Mouse (Mus musculus): ENCODE data around the gene Fbxo10. TPM values are rescaled to one million over a fixed set of nuclear protein-coding genes. Genes with fewer than 3 reads are reported as not detected.
"Not testable (repeated sequence)": the region's sequence is repeated elsewhere in the genome, so short reads cannot be mapped to it uniquely, and the experiment has no call there.

Fbxo10 gene
- polyA plus RNA-seq, 1 experiment from 2014 or later: 13.8 TPM

DNA sequence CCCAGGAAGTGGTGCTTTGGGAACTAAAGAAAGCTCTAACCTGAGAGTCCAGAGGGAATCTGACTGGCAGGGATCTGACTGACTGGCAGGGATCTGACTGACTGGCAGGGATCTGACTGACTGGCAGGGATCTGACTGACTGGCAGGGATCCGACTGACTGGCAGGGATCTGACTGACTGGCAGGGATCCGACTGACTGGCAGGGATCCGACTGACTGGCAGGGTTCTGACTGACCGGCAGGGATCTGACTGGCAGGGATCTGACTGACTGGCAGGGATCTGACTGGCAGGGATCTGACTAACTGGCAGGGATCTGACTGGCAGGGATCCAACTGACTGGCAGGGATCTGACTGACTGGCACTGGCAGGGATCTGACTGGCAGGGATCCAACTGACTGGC is 3.4 kb downstream of the Fbxo10 start:
- not testable (repeated sequence) for ATAC-seq (ENCODE audit: low FRiP score, low read depth); H3K9me3 ChIP-seq; H3K9ac ChIP-seq (replicated peaks); H3K27me3 ChIP-seq; H3K4me2 ChIP-seq (replicated peaks); H3K4me3 ChIP-seq; H3K36me3 ChIP-seq; H3K27ac ChIP-seq (replicated peaks)
- 87% methylated on average over 4 of the region's 4 CpGs for WGBS
- H3K4me1 ChIP-seq: peaks cover 11% of the 10 kb centered on the region

DNA sequence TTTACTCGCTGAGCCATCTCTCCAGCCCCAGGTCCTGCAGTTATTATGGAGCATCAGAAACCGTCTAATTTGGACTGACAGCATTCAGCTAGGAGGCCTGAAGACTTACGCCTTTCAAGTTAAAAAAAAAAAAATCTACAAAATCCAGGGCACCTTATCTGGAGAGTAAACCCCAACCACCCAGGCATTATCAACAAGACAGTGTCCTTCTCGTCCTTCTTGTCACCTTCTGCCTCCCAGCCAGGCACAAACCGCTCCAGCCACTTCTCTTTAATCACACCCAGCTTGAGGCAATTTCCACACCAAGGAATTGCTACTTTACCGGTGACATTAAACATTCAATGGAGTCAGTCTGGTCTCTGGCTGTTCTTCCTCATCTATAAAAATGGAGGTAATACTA is 10.9 kb downstream of the Fbxo10 start:
- H3K27me3 ChIP-seq: no peaks in the 10 kb centered on the region
- H3K4me1 ChIP-seq: 0 out of 2 replicates have a peak, but pooled peaks cover 10% of the 10 kb centered on the region
- H3K9ac ChIP-seq (replicated peaks): no peak overlapping the region
- 84% methylated on average over 6 of the region's 6 CpGs for WGBS
- H3K9me3 ChIP-seq: no peaks in the 10 kb centered on the region
- no peak for ATAC-seq (ENCODE audit: low FRiP score, low read depth)
- no peak overlapping the region for H3K27ac ChIP-seq (replicated peaks)
- H3K4me3 ChIP-seq: no peak overlapping the region
- no peaks in the 10 kb centered on the region for H3K36me3 ChIP-seq
- H3K4me2 ChIP-seq (replicated peaks): no peak overlapping the region

DNA sequence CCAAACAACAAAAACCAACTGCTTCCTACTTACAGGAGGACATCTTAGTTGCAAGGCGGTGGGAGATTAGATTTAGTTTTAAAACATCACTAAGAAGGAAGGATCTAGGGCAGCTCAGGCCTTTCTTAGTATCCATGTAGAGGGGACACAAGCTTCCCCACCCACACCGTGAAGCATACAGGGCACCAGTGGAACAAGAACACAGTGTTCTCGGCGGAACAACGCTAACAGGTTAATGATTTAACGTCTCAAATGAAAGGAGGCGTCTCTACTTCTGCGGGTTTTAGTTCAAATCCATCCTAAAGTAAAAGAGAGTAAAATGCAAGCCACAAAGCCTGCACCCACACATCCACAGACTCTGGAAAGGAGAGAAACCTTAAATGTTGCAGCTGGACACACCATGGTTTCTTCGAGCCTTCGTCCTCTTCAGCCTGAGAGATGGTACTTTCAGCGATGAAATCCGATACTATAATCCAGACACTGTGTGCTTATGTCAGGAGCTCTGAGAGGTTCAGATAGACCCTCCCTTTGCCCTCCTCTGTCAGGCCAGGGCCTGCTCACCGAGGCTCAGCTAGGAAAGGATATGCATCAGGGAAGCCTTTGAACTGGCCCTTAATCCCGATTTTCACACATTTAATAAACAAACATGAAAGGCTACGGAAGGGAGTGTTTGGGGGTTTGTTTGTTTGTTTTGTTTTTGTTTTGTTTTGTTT is 12.0 kb downstream of the Fbxo10 start:
- Histone ChIP-seq H3K4me2 (replicated peaks) (no peak overlapping the region), H3K9me3 (no peaks in the 10 kb centered on the region), H3K4me3 (no peak overlapping the region), H3K4me1 (0 out of 2 replicates have a peak, but pooled peaks cover 10% of the 10 kb centered on the region), H3K36me3 (no peaks in the 10 kb centered on the region), H3K27me3 (no peaks in the 10 kb centered on the region), H3K27ac (replicated peaks) (no peak overlapping the region), H3K9ac (replicated peaks) (no peak overlapping the region)
- WGBS: 74% methylated on average over 15 of the region's 15 CpGs
- ATAC-seq (ENCODE audit: low FRiP score, low read depth): no peak

DNA sequence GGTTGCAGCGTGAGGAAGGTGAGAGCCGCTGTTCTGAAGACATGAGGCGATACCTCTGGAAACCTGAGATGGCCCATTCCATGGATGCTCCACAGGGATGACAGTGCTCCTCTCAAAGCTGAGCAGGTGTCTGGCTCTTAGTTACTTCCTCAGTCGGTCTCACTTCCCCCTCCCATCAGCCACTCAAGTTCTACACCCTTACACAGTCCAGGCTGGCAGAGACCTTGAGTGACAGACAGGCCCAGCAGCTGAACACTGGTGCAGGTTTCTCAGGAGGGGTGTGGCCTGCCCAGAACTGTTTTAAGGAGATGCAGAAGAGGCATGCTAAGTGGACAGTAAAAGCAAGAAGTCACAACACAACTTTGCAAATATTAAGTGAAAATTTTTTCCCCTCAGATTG is 16.7 kb downstream of the Fbxo10 start:
- Histone ChIP-seq H3K9me3 (no peaks in the 10 kb centered on the region), H3K27ac (replicated peaks) (no peak overlapping the region), H3K4me2 (replicated peaks) (no peak overlapping the region), H3K27me3 (no peaks in the 10 kb centered on the region), H3K9ac (replicated peaks) (no peak overlapping the region), H3K4me1 (0 out of 2 replicates have a peak, but pooled peaks cover 10% of the 10 kb centered on the region), H3K4me3 (no peak overlapping the region), H3K36me3 (no peaks in the 10 kb centered on the region)
- ATAC-seq (ENCODE audit: low FRiP score, low read depth): no peak
- WGBS: 83% methylated on average over 4 of the region's 4 CpGs

DNA sequence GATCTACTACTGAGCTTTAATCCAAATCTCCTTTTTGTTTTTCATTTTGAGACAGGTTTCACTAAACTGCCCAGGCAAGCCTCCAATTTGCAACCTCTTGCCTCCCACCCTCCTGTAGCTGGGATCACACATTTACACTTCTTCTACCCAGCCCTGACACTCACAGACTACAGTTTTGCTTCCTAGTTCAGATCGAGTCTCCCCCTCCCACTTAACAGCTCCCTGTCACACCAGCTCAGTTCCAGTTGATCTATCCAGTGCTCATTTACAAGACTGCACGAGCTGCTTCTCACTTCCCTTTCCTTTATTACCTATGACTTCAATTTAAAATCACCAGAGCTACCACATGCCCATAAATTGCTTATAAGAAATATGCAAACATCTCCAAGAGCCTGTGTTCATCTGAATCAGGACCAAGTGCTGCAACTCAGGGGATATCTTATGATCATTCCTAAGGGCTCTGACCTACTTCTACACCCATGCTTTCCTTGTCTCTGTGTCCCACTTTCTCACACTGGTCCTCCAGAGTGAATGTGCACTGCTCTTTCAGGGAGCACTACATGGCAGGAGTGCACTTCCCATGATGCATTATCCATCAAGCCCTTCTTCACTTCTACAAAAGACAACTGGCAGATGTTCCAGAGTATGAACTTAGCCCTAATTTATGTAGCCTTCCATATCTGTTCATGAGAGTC is 18.2 kb downstream of the Fbxo10 start:
- H3K9me3 ChIP-seq: no peaks in the 10 kb centered on the region
- H3K9ac ChIP-seq (replicated peaks): no peak overlapping the region
- H3K4me3 ChIP-seq: no peak overlapping the region
- H3K36me3 ChIP-seq: peaks cover 9% of the 10 kb centered on the region
- 40% methylated on average over 2 of the region's 2 CpGs for WGBS
- peaks cover 5% of the 10 kb centered on the region; the same call in 1 of the 2 replicates for H3K27me3 ChIP-seq
- ATAC-seq (ENCODE audit: low FRiP score, low read depth): no peak
- H3K27ac ChIP-seq (replicated peaks): no peak overlapping the region
- H3K4me2 ChIP-seq (replicated peaks): no peak overlapping the region
- 0 out of 2 replicates have a peak, but pooled peaks cover 7% of the 10 kb centered on the region for H3K4me1 ChIP-seq

DNA sequence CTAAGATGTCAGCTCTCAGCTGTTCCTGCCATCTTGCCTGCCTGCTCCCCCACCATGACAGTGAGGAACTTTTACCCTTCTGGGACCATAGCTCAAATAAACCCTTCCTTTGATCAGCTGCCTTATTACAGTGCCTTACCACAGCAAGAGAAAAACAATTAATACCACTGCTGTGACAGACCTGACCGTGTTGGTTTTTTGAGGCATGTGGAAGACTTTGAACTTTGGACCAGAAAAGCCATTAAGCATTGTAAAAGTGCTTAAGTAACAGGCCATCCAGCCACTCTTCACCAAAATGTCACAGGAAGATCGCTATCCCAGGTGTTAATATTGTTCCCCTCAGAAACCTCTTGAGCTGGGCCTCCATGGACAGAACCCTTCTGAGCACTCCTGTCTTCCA is 19.8 kb downstream of the Fbxo10 start:
- WGBS: 86% methylated on average over 2 of the region's 2 CpGs
- ATAC-seq (ENCODE audit: low FRiP score, low read depth): no peak
- no peak overlapping the region for H3K9ac ChIP-seq (replicated peaks)
- no peak overlapping the region for H3K4me3 ChIP-seq
- H3K9me3 ChIP-seq: no peaks in the 10 kb centered on the region
- H3K27me3 ChIP-seq: peaks cover 8% of the 10 kb centered on the region; the same call in 1 of the 2 replicates
- H3K36me3 ChIP-seq: peaks cover 13% of the 10 kb centered on the region
- 0 out of 2 replicates have a peak, but pooled peaks cover 4% of the 10 kb centered on the region for H3K4me1 ChIP-seq
- no peak overlapping the region for H3K27ac ChIP-seq (replicated peaks)
- H3K4me2 ChIP-seq (replicated peaks): no peak overlapping the region

DNA sequence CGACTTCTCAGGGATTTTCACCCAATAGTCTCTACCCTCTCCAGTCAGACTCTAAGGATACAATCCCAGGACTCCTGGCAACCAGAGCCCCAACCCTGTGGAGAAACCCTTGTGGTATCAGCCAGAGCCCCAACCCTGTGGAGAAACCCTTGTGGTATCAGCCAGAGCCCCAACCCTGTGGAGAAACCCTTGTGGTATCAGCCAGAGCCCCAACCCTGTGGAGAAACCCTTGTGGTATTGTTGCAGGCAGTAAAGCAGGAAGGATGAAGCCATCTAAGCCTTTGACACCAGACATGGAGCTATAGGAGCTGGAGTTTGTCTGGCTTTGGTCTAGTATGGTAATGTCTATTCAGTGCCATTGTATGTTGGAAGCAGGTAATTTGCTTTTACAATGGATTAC is 20.6 kb downstream of the Fbxo10 start:
- not testable (repeated sequence) for H3K4me3 ChIP-seq; H3K27me3 ChIP-seq; ATAC-seq (ENCODE audit: low FRiP score, low read depth); H3K9me3 ChIP-seq; H3K27ac ChIP-seq (replicated peaks); H3K4me2 ChIP-seq (replicated peaks); H3K9ac ChIP-seq (replicated peaks); H3K4me1 ChIP-seq
- WGBS: 80% methylated on average over 1 of the region's 1 CpGs
- H3K36me3 ChIP-seq: peaks cover 15% of the 10 kb centered on the region

DNA sequence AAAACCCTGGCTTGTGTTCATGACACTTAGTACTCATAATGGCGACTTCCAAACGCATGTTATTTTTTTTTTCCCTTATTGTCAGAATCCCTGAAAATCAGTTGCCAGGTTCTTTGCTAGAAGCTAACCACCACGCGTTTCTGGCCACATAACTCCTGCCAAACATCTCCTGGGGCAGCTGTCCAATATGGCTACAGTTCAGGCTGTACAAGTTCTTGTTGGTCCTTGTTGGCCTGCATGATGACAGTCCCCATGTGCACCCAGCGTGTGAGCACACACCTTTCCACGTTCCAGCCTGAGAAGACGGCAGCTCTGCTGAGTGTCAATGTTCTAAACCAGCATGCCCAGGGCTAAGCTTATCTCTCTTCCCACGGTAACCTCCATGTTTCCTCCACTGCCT is 29.0 kb downstream of the Fbxo10 start:
- Histone ChIP-seq H3K4me2 (replicated peaks) (no peak overlapping the region), H3K9ac (replicated peaks) (no peak overlapping the region), H3K4me1 (no peaks in the 10 kb centered on the region), H3K27me3 (no peaks in the 10 kb centered on the region), H3K9me3 (no peaks in the 10 kb centered on the region), H3K4me3 (no peak overlapping the region), H3K27ac (replicated peaks) (no peak overlapping the region), H3K36me3 (peaks cover 25% of the 10 kb centered on the region)
- ATAC-seq (ENCODE audit: low FRiP score, low read depth): no peak
- WGBS: 94% methylated on average over 8 of the region's 8 CpGs

DNA sequence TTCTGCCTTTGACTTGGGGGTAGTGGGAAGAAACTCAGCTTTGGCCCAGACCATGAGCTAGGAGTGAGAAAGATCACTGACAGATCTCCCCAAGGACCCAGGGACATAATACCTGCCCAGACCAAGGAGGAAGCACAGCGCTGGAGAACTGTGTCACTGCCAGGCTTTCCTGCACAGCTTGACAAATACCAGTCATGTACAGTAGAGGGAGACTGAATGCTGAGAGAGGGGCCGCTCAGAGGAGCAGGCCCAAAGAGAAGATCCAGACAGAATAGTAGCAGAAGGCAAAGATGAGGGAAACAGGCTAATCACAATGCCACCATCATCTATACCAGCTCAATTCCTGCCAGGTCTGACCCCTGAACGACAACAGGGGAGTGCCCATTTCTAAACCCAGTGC is 29.5 kb downstream of the Fbxo10 start:
- no peak for ATAC-seq (ENCODE audit: low FRiP score, low read depth)
- H3K27ac ChIP-seq (replicated peaks): no peak overlapping the region
- H3K27me3 ChIP-seq: no peaks in the 10 kb centered on the region
- WGBS: 61% methylated on average over 3 of the region's 3 CpGs
- H3K9me3 ChIP-seq: no peaks in the 10 kb centered on the region
- H3K4me3 ChIP-seq: no peak overlapping the region
- H3K4me2 ChIP-seq (replicated peaks): no peak overlapping the region
- no peak overlapping the region for H3K9ac ChIP-seq (replicated peaks)
- H3K36me3 ChIP-seq: peaks cover 25% of the 10 kb centered on the region
- no peaks in the 10 kb centered on the region for H3K4me1 ChIP-seq

DNA sequence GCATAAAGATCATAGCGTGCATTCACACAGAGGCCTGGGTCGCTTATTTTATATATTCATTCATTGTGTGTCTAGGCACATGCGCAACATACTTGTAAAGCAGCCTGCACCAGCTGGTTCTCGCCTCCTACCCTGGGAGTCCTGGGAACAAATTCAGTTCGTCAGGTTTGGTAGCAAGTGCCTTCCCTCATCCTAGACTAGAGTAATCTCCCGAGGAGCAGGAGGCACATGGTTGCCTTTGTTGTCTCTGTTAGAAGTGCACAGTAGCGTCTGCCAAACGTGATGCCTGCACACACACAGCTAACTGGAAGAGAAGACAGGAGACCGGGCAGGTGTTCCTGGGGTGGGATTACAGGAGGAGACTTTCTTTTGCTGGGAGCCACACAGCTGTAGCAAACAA is 36.4 kb downstream of the Fbxo10 start:
- H3K9me3 ChIP-seq: no peaks in the 10 kb centered on the region
- 72% methylated on average over 9 of the region's 9 CpGs for WGBS
- H3K4me3 ChIP-seq: no peak overlapping the region
- no peak for ATAC-seq (ENCODE audit: low FRiP score, low read depth)
- H3K36me3 ChIP-seq: peaks cover 32% of the 10 kb centered on the region
- 0 out of 2 replicates have a peak overlapping the region, but pooled peaks have one; percentile 15 for H3K27ac ChIP-seq (replicated peaks)
- no peaks in the 10 kb centered on the region for H3K27me3 ChIP-seq
- no peak overlapping the region for H3K4me2 ChIP-seq (replicated peaks)
- H3K4me1 ChIP-seq: 0 out of 2 replicates have a peak, but pooled peaks cover 2% of the 10 kb centered on the region
- no peak overlapping the region for H3K9ac ChIP-seq (replicated peaks)

DNA sequence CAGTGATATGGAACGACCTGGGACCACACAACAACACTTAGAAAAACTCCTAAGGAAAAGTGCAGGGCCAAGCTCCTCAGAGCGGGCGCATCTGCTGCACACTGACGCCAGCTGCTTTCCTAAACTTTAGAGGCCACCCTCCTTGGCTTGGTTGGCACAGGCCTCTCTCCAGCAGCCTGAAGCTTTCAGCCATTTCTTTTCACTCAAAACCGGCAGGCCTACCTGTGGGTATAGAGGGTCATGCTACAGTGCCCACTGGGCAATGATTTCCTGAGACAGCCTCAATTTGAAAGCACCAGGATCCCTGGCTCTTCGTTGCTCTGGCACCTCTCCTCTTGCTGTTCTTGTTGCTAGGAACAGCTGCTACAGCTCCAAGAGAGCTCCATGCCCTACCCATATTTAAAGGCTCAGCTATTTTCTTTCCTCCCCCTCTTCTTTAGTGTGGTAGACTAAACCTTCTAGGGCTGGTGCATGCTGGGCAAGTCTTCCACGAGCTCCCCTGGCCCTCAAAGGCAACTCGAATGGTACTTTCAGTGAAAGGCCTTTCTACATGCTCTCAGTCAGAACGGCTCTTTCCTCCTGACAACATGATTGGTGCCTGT is 37.0 kb downstream of the Fbxo10 start:
- Histone ChIP-seq H3K4me1 (0 out of 2 replicates have a peak, but pooled peaks cover 2% of the 10 kb centered on the region), H3K9me3 (no peaks in the 10 kb centered on the region), H3K4me2 (replicated peaks) (no peak overlapping the region), H3K27me3 (no peaks in the 10 kb centered on the region), H3K36me3 (peaks cover 32% of the 10 kb centered on the region), H3K27ac (replicated peaks) (no peak overlapping the region), H3K4me3 (no peak overlapping the region), H3K9ac (replicated peaks) (no peak overlapping the region)
- ATAC-seq (ENCODE audit: low FRiP score, low read depth): no peak
- WGBS: 84% methylated on average over 9 of the region's 9 CpGs

DNA sequence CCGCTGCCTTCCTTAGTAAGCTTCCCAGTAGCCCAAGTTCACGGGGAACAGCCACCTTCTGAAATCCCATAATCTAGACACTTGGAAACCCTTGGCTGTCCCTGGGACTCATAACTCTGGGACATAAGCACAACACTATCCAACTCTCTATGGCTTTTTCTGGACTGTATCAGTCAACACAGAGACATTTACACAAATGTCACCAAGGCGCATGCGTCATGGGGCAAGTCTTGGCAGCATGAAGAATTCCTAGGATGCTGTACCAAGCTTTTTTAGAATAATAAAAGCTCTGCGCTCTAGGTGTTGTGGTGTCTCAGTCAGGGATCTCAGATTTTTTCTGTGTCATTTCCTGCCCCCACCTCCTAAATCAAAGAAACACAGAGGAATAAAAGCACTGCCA is 37.7 kb downstream of the Fbxo10 start:
- ATAC-seq (ENCODE audit: low FRiP score, low read depth): no peak
- H3K9me3 ChIP-seq: no peaks in the 10 kb centered on the region
- H3K27me3 ChIP-seq: no peaks in the 10 kb centered on the region
- H3K9ac ChIP-seq (replicated peaks): no peak overlapping the region
- no peak overlapping the region for H3K4me2 ChIP-seq (replicated peaks)
- H3K36me3 ChIP-seq: peaks cover 32% of the 10 kb centered on the region
- H3K4me3 ChIP-seq: no peak overlapping the region
- H3K27ac ChIP-seq (replicated peaks): no peak overlapping the region
- 0 out of 2 replicates have a peak, but pooled peaks cover 2% of the 10 kb centered on the region for H3K4me1 ChIP-seq
- 95% methylated on average over 5 of the region's 5 CpGs for WGBS

Measured in midbrain, embryonic 12.5 days (tissue).